Mouse (Mus musculus) MEL (cell line): ENCODE data around the gene Olfr459.

ENCODE experiments used
- CTCF ChIP-seq, 3 experiments: IDR thresholded peaks in 2 of 3; conservative IDR thresholded peaks in 1 of 3; 2 replicates each; pipeline ENCODE4 v1.5.1; 2011 to 2012; ENCODE audit warnings: low read length in 3 of 3, low read depth in 2 of 3, mild to moderate bottlenecking in 2 of 3, improper control_type of control experiment in 1 of 3, inconsistent platforms in 1 of 3, mixed read lengths in 1 of 3, moderate library complexity in 1 of 3; ENCODE audit not compliant: control insufficient read depth in 1 of 3, insufficient read depth in 1 of 3, poor library complexity in 1 of 3, severe bottlenecking in 1 of 3
- EP300 ChIP-seq, 2 experiments: IDR thresholded peaks; 2 replicates each; pipeline ENCODE4 v1.6.1; 2011; ENCODE audit warnings: improper control_type of control experiment in 2 of 2, low read length in 2 of 2, low read depth in 1 of 2, mild to moderate bottlenecking in 1 of 2
- MAX ChIP-seq: IDR thresholded peaks from 2 replicates; pipeline ENCODE4 v1.6.1; 2011; ENCODE audit warnings: low read length, improper control_type of control experiment
- NRF1 ChIP-seq: IDR thresholded peaks from 2 replicates; pipeline ENCODE4 v1.6.1; 2014; ENCODE audit warnings: low read depth, mild to moderate bottlenecking, inconsistent platforms, low read length, improper control_type of control experiment, moderate library complexity; ENCODE audit not compliant: poor library complexity, insufficient read depth, severe bottlenecking
- POLR2A ChIP-seq, 2 experiments: IDR thresholded peaks; 2 replicates each; pipeline ENCODE4 v1.6.1; 2011 to 2012; ENCODE audit warnings: low read length in 2 of 2, mild to moderate bottlenecking in 2 of 2, control low read depth in 1 of 2, improper control_type of control experiment in 1 of 2, low read depth in 1 of 2, moderate library complexity in 1 of 2; ENCODE audit not compliant: control insufficient read depth in 1 of 2, insufficient read depth in 1 of 2, poor library complexity in 1 of 2
- RCOR1 ChIP-seq: IDR thresholded peaks from 2 replicates; pipeline ENCODE4 v1.6.1; 2012; ENCODE audit warnings: low read depth, mild to moderate bottlenecking, inconsistent platforms, low read length, improper control_type of control experiment
- SIN3A ChIP-seq: IDR thresholded peaks from 2 replicates; pipeline ENCODE4 v1.6.1; 2012; ENCODE audit warnings: low read length, improper control_type of control experiment, inconsistent platforms
- SMC3 ChIP-seq: IDR thresholded peaks from 2 replicates; pipeline ENCODE4 v1.6.1; 2011; ENCODE audit warnings: low read depth, low read length, improper control_type of control experiment
- TBP ChIP-seq: IDR thresholded peaks from 2 replicates; pipeline ENCODE4 v1.8.0; 2011; ENCODE audit warnings: low read depth, low read length, improper control_type of control experiment
- TCF12 ChIP-seq: IDR thresholded peaks from 2 replicates; pipeline ENCODE4 v1.6.1; 2014; ENCODE audit warnings: low read depth, mild to moderate bottlenecking, inconsistent platforms, low read length, improper control_type of control experiment, moderate library complexity
- UBTF ChIP-seq: IDR thresholded peaks from 2 replicates; pipeline ENCODE4 v1.6.1; 2012; ENCODE audit warnings: low read depth, mild to moderate bottlenecking, inconsistent platforms, low read length, improper control_type of control experiment, moderate library complexity, borderline replicate concordance; ENCODE audit not compliant: insufficient read depth
- USF1 ChIP-seq: IDR thresholded peaks from 2 replicates; pipeline ENCODE4 v1.6.1; 2014; ENCODE audit warnings: low read depth, mild to moderate bottlenecking, inconsistent platforms, low read length, improper control_type of control experiment, moderate library complexity
- ZMIZ1 ChIP-seq: IDR thresholded peaks from 2 replicates; pipeline ENCODE4 v1.6.1; 2012; ENCODE audit warnings: low read depth, mild to moderate bottlenecking, inconsistent platforms, low read length, improper control_type of control experiment, moderate library complexity
- ZNF384 ChIP-seq: IDR thresholded peaks from 2 replicates; pipeline ENCODE4 v1.6.1; 2012; ENCODE audit warnings: low read depth, mild to moderate bottlenecking, inconsistent platforms, low read length, improper control_type of control experiment

GRCm38 (mm10) chr6:41764306-41764705 is 10.7 kb downstream of the Olfr459 start:
- TF ChIP-seq POLR2A (IDR thresholded peaks at IDR 0.05; ENCODE audit: control insufficient read depth in 1 of 2, insufficient read depth in 1 of 2, low read depth in 1 of 2, low read length in 2 of 2, poor library complexity in 1 of 2): no peak
- TF ChIP-seq ZMIZ1: no peak
- no peak for TF ChIP-seq CTCF (IDR thresholded peaks at IDR 0.05 in 2 of 3, conservative IDR thresholded peaks at IDR 0.05 in 1 of 3; ENCODE audit: control insufficient read depth in 1 of 3, insufficient read depth in 1 of 3, low read depth in 2 of 3, low read length in 3 of 3, poor library complexity in 1 of 3, severe bottlenecking in 1 of 3)
- no peak for TF ChIP-seq UBTF
- no peak for TF ChIP-seq NRF1
- TF ChIP-seq ZNF384: no peak
- TF ChIP-seq MAX: no peak
- TF ChIP-seq USF1: no peak
- no peak for TF ChIP-seq SIN3A
- TF ChIP-seq TBP: no peak
- TF ChIP-seq SMC3: no peak
- no peak for TF ChIP-seq TCF12
- TF ChIP-seq EP300 (IDR thresholded peaks at IDR 0.05; ENCODE audit: low read depth in 1 of 2, low read length in 2 of 2): no peak
- no peak for TF ChIP-seq RCOR1
